Mouse (Mus musculus): ENCODE measurements around the gene F11.

DNA sequence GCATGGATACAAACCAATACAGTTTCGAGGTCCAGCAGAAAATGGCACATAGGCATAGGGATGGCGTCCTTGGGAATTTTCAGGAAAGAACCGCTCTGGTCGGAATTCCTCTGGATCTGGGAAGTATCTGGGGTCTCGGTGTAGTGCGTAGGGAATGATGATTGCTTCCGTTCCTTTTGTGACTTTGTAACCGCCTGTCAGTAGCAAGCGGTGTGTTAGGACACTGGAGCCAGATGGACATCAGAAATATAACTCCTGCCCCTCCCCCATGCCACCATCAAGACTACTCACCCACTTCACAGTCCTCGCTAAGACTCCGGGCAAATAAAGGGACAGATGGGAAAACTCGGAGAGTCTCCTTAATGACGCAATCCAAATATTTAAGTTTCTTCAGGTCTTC, 46.5 kb upstream of the F11 start, which contains the start of gene Gm45753:
- TF ChIP-seq CEBPB (IDR thresholded peaks at IDR 0.05; ENCODE audit: low read depth): no peak
- no peak for TF ChIP-seq MYOD1 (IDR thresholded peaks at IDR 0.05; ENCODE audit: control insufficient read depth, insufficient read length, low read depth)
- no peak for TF ChIP-seq CTCF (IDR thresholded peaks at IDR 0.05; ENCODE audit: control insufficient read depth, insufficient read depth, insufficient read length)
- no peak for TF ChIP-seq MAX (IDR thresholded peaks at IDR 0.05)
- TF ChIP-seq FOSL1 (IDR thresholded peaks at IDR 0.05; ENCODE audit: insufficient read depth, low read length, poor library complexity, severe bottlenecking): no peak
- no peak for TF ChIP-seq USF1 (IDR thresholded peaks at IDR 0.05; ENCODE audit: low read depth)
- no peak for TF ChIP-seq MYOG (IDR thresholded peaks at IDR 0.05; ENCODE audit: control insufficient read depth, extremely low read depth, insufficient read length)

Measured in C2C12 (cell line).